Mouse (Mus musculus) embryonic facial prominence, embryonic 15.5 days (tissue): ENCODE data around the gene Zscan12. TPM values are rescaled to one million over a fixed set of nuclear protein-coding genes. Genes with fewer than 3 reads are reported as not detected.

ENCODE experiments used
- ATAC-seq: fragments of 200-750 bp; cut with Nextera tagmentation; 2 replicates; pipeline ENCODE4 v1.8.0; 2017; ENCODE audit warnings: low read depth, moderate TSS enrichment; ENCODE audit not compliant: insufficient number of reproducible peaks, low FRiP score, low TSS enrichment
- H3K27ac ChIP-seq: fragments of 300-500 bp; sonication (generic); replicated peaks from 2 replicates; pipeline ENCODE4 v1.5.1; 2015; ENCODE audit warnings: mild to moderate bottlenecking, inconsistent platforms
- H3K27me3 ChIP-seq: fragments of 300-500 bp; sonication (generic); 2 replicates; pipeline ENCODE4 v1.6.1; 2015; ENCODE audit warnings: inconsistent platforms
- H3K36me3 ChIP-seq: fragments of 300-500 bp; sonication (generic); 2 replicates; pipeline ENCODE4 v1.6.1; 2015; ENCODE audit warnings: mild to moderate bottlenecking, inconsistent platforms
- H3K4me1 ChIP-seq: fragments of 300-500 bp; sonication (generic); 2 replicates; pipeline ENCODE4 v1.6.1; 2015; ENCODE audit warnings: inconsistent platforms
- H3K4me2 ChIP-seq: fragments of 300-500 bp; sonication (generic); replicated peaks from 2 replicates; pipeline ENCODE4 v1.6.1; 2015; ENCODE audit warnings: mild to moderate bottlenecking, inconsistent platforms
- H3K4me3 ChIP-seq: fragments of 300-500 bp; sonication (generic); replicated peaks from 2 replicates; pipeline ENCODE4 v1.5.1; 2015; ENCODE audit warnings: mild to moderate bottlenecking, inconsistent platforms
- H3K9ac ChIP-seq: fragments of 300-500 bp; sonication (generic); 2 replicates; pipeline ENCODE4 v1.6.1; 2015; ENCODE audit warnings: inconsistent platforms
- H3K9me3 ChIP-seq: fragments of 300-500 bp; sonication (generic); replicated peaks from 2 replicates; pipeline ENCODE4 v1.6.1; 2016; ENCODE audit warnings: inconsistent platforms
- WGBS: fragments of 180-500 bp; shearing (Covaris S2); methylation state at CpG from one replicate; pipeline ENCODE4 v1.1.7; 2015; 5-methylcytosine and 5-hydroxymethylcytosine counted together
- polyA plus RNA-seq: library from polyadenylated mRNA; unstranded; fragments of >200 nt; fragmentation: Nextera tagmentation; extraction: Ambion mirVana; gene quantifications from 2 replicates; pipeline ENCODE4 v1.2.1, GENCODE M21; 2015

The Zscan12 gene
- polyA plus RNA-seq = 10.9 and 11.3 TPM in 2 replicates

DNA sequence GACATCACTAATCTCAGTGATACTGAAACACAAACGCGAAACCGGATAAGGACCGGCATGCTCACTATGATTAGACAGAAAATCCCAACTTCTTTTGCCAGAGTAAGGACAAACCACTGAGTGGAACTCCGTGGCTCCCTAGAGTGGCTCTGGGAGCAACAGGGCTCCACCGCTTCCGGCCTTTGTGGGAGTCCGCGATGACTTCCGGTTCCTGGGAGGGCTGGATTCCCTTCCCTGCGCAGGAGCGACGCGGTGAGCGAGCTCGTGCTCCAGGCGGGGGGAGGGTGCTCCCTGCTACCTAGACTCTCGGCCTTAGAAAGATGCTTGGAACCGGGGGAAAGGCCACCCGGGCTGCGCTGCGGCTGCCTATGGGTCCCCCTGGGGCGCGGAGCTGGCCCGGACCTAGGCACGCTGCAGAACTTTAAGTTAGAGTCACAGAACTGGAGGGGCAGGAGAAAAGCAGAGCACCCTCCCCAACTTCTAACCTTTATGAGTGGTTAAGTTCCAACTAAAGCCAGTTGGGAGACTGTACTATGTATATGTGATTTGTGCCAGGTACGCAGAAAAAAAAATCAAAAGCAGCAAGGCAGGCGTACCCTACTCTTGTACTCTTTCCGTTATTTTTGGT lies at the start of gene Zscan12:
Gene Zscan12 (plus strand): TSS at position 200 of the 628 bp plus-strand sequence.
- Histone ChIP-seq H3K27me3 (no peaks in the 10 kb centered on the region), H3K27ac (peak within 1 kb of the TSS; percentile 87), H3K9ac (peak within 1 kb of the TSS; percentile 86), H3K36me3 (no peaks in the 10 kb centered on the region), H3K9me3 (no peaks in the 10 kb centered on the region), H3K4me2 (peak within 1 kb of the TSS; percentile 63), H3K4me1 (peaks cover 14% of the 10 kb centered on the region), H3K4me3 (peak within 1 kb of the TSS; percentile 86)
- ATAC-seq = peak; percentile 97
- WGBS = under 1% methylated on average over 29 of the region's 29 CpGs

DNA sequence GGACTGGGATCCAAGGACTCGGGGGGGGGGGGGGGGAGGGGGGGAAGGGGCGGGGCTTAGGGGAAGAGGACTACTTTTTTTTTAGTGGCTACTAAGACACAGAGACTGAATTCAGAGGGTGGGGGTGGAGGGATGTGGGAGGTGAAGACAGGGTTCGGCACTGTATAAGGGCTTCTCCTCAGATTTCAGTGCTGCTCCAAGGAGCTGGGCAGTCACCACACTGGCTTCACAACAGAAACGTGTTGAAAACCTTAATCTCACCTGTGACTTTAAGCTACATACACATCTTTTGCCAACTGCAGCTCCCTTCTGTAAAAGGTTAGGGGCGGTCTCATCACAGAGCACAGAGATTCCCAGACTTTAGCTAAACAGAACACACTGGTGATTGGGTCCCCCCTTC lies 49.8 kb upstream of the Zscan12 start:
- H3K4me3 ChIP-seq = no peak overlapping the region
- no peak overlapping the region for H3K27ac ChIP-seq
- H3K9ac ChIP-seq = no peak overlapping the region
- no peak overlapping the region for H3K4me2 ChIP-seq
- H3K4me1 ChIP-seq = no peaks in the 10 kb centered on the region
- no peaks in the 10 kb centered on the region for H3K36me3 ChIP-seq
- ATAC-seq = no peak
- no peaks in the 10 kb centered on the region for H3K9me3 ChIP-seq
- no peaks in the 10 kb centered on the region for H3K27me3 ChIP-seq
- 47% methylated on average over 3 of the region's 5 CpGs for WGBS

GRCm38 (mm10) chr13:21313903-21314302 lies 48.7 kb upstream of the Zscan12 start:
- Histone ChIP-seq H3K4me2 (no peak overlapping the region), H3K27me3 (no peaks in the 10 kb centered on the region), H3K4me3 (no peak overlapping the region), H3K9ac (no peak overlapping the region), H3K36me3 (no peaks in the 10 kb centered on the region), H3K4me1 (no peaks in the 10 kb centered on the region), H3K27ac (no peak overlapping the region), H3K9me3 (no peaks in the 10 kb centered on the region)
- 76% methylated on average over 4 of the region's 4 CpGs for WGBS
- ATAC-seq = no peak

- H3K36me3 ChIP-seq = no peaks in the 10 kb centered on the region
- ATAC-seq = no peak
Observed at GRCm38 (mm10) chr13:21320262-21320661, 42.4 kb upstream of the Zscan12 start.

DNA sequence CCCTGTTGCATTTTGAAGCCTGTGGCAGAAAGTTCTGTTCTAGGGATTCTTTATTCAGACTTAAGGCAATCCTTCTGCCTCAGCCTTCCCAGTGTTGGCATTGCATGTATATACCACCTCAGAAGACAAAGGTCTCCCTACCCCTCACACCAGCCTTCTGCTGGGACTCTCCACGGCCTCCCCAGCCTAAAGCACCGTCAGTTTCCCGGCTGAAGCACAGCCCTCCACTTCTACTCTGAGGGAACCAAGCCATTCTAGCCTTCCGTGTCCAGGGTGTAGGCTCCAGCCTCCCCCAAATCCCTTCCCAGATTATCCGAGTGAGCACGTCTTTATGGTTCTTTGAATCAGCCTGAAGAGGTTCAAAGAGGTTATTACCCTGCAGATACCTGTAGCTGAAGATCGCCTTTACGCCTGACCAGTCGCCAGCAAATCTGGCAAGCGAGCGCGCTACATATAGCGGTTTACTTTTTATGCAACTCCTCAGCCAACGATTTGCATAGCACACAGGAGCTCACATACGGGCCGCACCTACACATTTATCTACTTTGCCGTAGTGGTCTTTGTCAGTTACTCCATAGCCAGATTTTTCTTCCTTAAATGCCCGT lies 40.6 kb upstream of the Zscan12 start:
- no peak for ATAC-seq
- WGBS = 7% methylated on average over 18 of the region's 18 CpGs
- Histone ChIP-seq H3K9me3 (no peaks in the 10 kb centered on the region), H3K9ac (no peak overlapping the region), H3K36me3 (no peaks in the 10 kb centered on the region), H3K4me1 (no peaks in the 10 kb centered on the region), H3K4me2 (peak overlapping the region; percentile 42), H3K4me3 (peak overlapping the region; percentile 33), H3K27me3 (peaks cover 5% of the 10 kb centered on the region; the same call in 1 of the 2 replicates), H3K27ac (no peak overlapping the region)

More at GRCm38 (mm10) chr13:21320262-21320661, 42.4 kb upstream of the Zscan12 start:
- Histone ChIP-seq H3K27me3 (peaks cover 5% of the 10 kb centered on the region; the same call in 1 of the 2 replicates), H3K4me1 (no peaks in the 10 kb centered on the region), H3K4me3 (no peak overlapping the region), H3K9ac (no peak overlapping the region), H3K9me3 (no peaks in the 10 kb centered on the region), H3K27ac (no peak overlapping the region), H3K4me2 (no peak overlapping the region)
- 59% methylated on average over 3 of the region's 3 CpGs for WGBS

GRCm38 (mm10) chr13:21322509-21323375 lies 39.9 kb upstream of the Zscan12 start:
- no peak for ATAC-seq
- peak overlapping the region; percentile 42 for H3K4me2 ChIP-seq
- 0 out of 2 replicates have a peak, but pooled peaks cover 3% of the 10 kb centered on the region for H3K4me1 ChIP-seq
- WGBS = 10% methylated on average over 18 of the region's 18 CpGs
- H3K27me3 ChIP-seq = peaks cover 5% of the 10 kb centered on the region; the same call in 1 of the 2 replicates
- no peak overlapping the region for H3K9ac ChIP-seq
- no peaks in the 10 kb centered on the region for H3K9me3 ChIP-seq
- H3K27ac ChIP-seq = no peak overlapping the region
- H3K4me3 ChIP-seq = peak overlapping the region; percentile 33
- H3K36me3 ChIP-seq = no peaks in the 10 kb centered on the region

DNA sequence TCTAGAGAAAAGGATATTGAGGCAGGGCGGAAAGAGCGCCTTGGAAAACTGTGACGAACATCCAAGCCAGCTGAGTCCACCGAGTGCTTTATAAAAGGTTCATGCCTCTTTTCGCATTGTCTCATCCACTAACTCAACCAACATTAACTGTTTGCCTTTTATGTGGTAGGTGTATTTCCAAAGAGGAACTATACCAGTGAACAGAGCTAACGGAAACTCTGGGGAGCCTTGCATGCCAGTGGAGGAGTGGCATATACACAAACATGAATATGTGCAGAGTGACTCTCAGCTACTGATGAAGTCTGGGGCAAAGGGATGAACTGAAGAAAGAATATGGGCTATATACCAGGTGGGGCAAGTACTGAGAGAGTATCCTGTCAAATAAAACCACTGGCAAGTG lies 39.2 kb upstream of the Zscan12 start:
- peak overlapping the region; percentile 22; the same call in 1 of the 2 replicates for H3K4me3 ChIP-seq
- H3K9ac ChIP-seq = no peak overlapping the region
- no peak for ATAC-seq
- peaks cover 10% of the 10 kb centered on the region; the same call in 1 of the 2 replicates for H3K27me3 ChIP-seq
- 51% methylated on average over 6 of the region's 6 CpGs for WGBS
- 0 out of 2 replicates have a peak, but pooled peaks cover 3% of the 10 kb centered on the region for H3K4me1 ChIP-seq
- H3K27ac ChIP-seq = no peak overlapping the region
- H3K9me3 ChIP-seq = no peaks in the 10 kb centered on the region
- no peaks in the 10 kb centered on the region for H3K36me3 ChIP-seq
- H3K4me2 ChIP-seq = peak overlapping the region; percentile 42

- H3K9ac ChIP-seq = no peak overlapping the region
- H3K9me3 ChIP-seq = no peaks in the 10 kb centered on the region
- H3K4me3 ChIP-seq = peak overlapping the region; percentile 48
- no peak overlapping the region for H3K27ac ChIP-seq
- H3K27me3 ChIP-seq = peaks cover 10% of the 10 kb centered on the region; the same call in 1 of the 2 replicates
- H3K4me2 ChIP-seq = peak overlapping the region; percentile 64
- H3K36me3 ChIP-seq = no peaks in the 10 kb centered on the region
- 0 out of 2 replicates have a peak, but pooled peaks cover 3% of the 10 kb centered on the region for H3K4me1 ChIP-seq
- WGBS = 12% methylated on average over 4 of the region's 4 CpGs
- no peak for ATAC-seq
Observed at GRCm38 (mm10) chr13:21326191-21326590, 36.4 kb upstream of the Zscan12 start.

- Histone ChIP-seq H3K9me3 (no peaks in the 10 kb centered on the region), H3K4me3 (peak overlapping the region; percentile 48), H3K27me3 (0 out of 2 replicates have a peak, but pooled peaks cover 10% of the 10 kb centered on the region), H3K9ac (no peak overlapping the region; the same call in 1 of the 2 replicates), H3K36me3 (no peaks in the 10 kb centered on the region), H3K4me2 (peak overlapping the region; percentile 64), H3K4me1 (0 out of 2 replicates have a peak, but pooled peaks cover 3% of the 10 kb centered on the region), H3K27ac (no peak overlapping the region)
- WGBS = under 1% methylated on average over 24 of the region's 24 CpGs
- ATAC-seq = peak; percentile 15; the same call in 1 of the 2 replicates
Observed at GRCm38 (mm10) chr13:21326657-21327211, 35.9 kb upstream of the Zscan12 start.

GRCm38 (mm10) chr13:21327424-21327823 lies 35.2 kb upstream of the Zscan12 start:
- Histone ChIP-seq H3K4me3 (peak overlapping the region; percentile 48), H3K27ac (no peak overlapping the region), H3K27me3 (0 out of 2 replicates have a peak, but pooled peaks cover 5% of the 10 kb centered on the region), H3K9ac (peak overlapping the region; percentile 15; the same call in 1 of the 2 replicates), H3K4me2 (peak overlapping the region; percentile 64), H3K4me1 (0 out of 2 replicates have a peak, but pooled peaks cover 3% of the 10 kb centered on the region), H3K9me3 (no peaks in the 10 kb centered on the region), H3K36me3 (no peaks in the 10 kb centered on the region)
- under 1% methylated on average over 9 of the region's 9 CpGs for WGBS
- ATAC-seq = no peak
